Mouse (Mus musculus) heart, adult 2 months (tissue): Measurements from ENCODE around the gene Cdk4.

ENCODE experiments used
- CTCF ChIP-seq: fragments of 200-600 bp; IDR thresholded peaks from 2 replicates; pipeline ENCODE4 v1.8.1; 2022; ENCODE audit warnings: antibody characterized with exemption, mild to moderate bottlenecking, moderate library complexity
- POLR2A ChIP-seq: fragments of 200-500 bp; IDR thresholded peaks from 2 replicates; pipeline ENCODE4 v1.6.1; 2011; ENCODE audit warnings: mild to moderate bottlenecking, low read depth, low read length, control low read depth; ENCODE audit not compliant: insufficient read depth

DNA sequence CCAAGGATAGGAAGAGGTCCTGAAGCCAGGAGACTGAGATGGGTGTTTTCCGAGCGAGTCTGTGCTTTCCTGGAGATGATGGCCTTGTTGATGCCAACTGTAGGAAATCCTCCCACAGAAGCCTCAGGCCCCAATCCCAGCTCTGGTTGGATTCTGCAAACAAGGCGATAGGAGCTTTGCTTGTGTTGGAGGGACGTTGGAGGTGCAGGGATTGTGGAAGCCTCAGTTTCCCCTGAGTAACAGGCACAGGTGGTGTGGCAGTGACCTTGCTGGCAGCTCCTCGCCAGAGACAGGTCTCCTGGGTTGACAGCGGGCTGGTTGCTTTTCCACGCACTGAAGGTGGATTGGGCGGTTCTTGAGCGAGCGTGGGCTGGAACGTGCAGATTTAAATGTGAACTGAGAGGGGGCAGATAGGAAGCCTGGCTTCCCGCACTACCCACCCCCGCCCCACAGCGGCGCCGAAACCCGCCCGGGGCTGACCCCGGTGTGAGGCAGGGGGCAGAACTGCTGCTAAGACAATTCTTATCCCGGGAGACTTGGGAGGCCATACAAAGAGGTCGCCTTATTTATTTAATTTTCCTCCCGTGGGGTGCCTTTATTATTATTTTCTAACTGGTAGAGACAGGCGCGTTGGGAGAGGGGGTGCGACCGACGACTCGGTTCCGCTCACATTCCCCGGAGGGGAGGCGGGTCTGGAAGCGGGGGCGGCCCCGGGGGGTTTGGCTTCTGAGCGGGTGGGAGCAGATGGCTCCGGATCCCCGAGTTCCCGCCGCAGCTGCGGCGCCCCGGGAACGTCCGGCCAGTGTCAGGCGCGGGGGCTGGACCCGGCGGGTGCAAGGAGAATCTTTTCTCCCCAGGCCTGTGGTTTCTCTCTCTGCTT lies 17.8 kb downstream of the Cdk4 start:
- TF ChIP-seq POLR2A, result no peak
- TF ChIP-seq CTCF, result peak; percentile 29
